Mouse (Mus musculus): ENCODE data around the gene Ubxn4.
"Not testable (repeated sequence)": the region's sequence is repeated elsewhere in the genome, so short reads cannot be mapped to it uniquely, and the experiment has no call there.

Gene Ubxn4

DNA sequence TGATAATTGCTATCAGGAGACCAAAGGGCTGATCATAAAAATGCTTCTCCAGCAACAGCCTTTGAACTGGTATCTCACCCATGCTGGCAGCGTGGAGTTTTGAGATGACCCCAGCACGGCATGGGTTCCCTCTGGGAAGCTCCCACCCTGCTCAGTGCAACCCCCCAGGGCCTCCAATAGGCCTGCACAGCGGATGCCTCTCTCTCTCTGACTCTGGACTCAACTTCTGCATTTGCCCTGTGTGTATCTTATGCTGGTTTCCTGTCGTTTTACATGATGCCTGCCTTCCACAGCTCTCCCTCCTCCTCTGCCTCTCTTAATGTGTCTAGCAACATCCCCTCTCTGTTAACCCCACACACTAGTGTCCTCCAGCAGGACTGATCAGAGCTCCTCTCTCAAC lies 70.9 kb downstream of the Ubxn4 start:
- DNase-seq (ENCODE audit: low spot score), result no peak

DNA sequence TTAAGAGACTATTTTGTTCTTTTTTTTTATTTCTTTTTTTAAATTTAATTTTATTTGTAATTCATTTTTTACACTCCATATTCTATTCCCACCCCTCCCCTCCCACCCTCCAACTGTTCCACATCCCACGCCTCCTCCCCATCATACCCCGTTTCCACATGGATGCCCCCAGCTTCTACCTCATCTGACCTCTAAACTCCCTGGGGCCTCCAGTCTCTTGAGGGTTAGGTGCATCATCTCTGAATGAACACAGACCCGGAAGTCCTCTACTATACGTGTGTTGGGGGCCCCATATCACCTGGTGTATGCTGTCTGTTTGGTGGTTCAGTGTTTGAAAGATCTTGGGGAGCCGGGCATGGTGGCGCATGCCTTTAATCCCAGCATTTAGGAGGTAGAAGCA lies 75.5 kb downstream of the Ubxn4 start:
- DNase-seq (ENCODE audit: low spot score), result not testable (repeated sequence)

DNA sequence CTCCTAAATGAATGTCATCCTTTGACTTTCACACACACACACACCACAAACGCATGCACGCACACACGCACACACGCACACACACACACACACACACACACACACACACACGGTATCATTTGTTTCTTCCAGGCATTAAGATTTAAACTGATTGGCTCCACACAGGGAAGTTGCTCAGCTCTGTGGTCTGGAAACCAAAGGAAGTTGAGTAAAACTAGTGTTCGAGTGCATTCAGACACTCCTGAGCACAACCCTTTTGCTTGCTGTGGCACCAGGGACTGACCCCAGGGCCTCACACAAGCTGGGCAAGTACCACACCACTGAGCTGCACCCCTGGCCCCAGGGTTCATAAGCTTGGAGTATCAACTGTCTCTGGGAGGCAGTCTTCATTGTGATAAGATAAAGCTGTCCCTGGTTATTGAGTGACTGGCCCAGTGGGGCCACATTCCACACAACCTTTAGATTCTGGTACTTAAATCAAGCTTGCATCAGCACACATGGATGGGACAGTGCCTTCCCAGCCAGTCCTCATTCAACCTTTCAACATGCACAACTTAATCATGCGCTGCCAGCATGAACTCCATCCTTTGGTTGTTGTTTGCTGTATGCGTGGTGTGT lies 79.4 kb downstream of the Ubxn4 start:
- no peak for DNase-seq (ENCODE audit: low spot score)

DNA sequence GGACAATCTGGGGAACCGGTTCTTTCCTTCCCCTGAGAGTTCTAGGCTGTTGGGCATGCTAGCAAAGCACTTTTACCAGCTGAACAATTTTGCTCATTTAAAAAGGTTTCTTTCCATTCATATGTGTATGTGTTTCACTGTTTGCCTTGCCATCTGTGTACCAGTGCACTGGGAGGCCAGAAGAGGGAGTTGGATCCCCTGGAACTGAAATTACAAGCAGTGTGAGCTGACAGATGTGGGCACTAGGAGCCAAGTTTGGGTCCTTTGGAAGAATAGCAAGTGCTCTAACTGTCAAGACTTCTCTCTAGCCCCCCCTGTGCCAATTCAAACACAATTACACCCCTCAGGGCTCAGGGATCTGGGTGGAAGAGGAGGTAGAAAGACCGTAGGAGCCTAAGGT lies 81.0 kb downstream of the Ubxn4 start:
- no peak for DNase-seq (ENCODE audit: low spot score)

DNA sequence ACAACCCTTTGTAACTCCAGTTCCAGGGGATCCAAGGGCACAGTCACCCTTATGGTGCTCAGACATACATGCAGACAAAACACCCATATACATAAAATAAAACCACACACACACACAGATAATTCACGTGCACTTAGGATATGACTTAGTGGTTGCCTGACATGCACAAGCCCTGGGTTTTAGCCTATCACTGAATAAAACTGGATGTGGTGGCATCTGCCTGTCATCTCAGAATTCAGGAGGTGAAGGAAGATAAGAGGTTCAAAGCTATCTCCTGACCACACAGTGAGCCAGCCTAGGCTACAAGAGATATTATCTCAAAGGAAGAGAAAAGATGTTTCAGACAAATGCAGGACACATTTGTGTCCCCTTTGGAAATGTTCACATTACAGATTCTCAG lies 83.4 kb downstream of the Ubxn4 start:
- no peak for DNase-seq (ENCODE audit: low spot score)

DNA sequence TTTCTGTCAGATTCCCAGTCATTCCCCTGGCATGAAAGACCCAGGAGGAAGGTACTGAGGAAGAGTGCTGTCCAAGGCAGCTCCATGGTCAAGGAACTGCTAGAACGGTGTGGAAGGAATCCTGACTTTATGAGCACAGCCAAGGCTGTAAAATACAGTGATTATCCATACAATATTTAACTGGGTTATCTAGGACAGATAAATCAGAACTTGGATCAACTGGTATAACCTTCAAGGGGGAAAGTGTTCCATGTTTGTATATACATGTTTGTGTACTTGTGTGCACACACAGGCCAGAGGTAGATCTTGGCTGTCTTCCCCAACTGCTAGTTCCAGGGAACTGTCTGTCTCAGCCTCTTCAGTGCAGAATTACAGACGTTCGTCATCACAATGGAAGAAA lies 84.5 kb downstream of the Ubxn4 start, which contains the start of gene Lct:
Gene Lct, minus strand, starts transcription at position 101 of the 400 bp plus-strand sequence.
- DNase-seq (ENCODE audit: low spot score), result no peak

Measured in testis, postnatal 14 days (tissue).